Mouse (Mus musculus) heart, adult 9 months (tissue): ENCODE results near the gene Flywch1.

ENCODE experiments used
- DNase-seq, 2 experiments: peaks; one replicate each; pipeline ENCODE4 v3.0.0; 2022; ENCODE audit warnings: low spot score in 2 of 2

The Flywch1 gene

DNA sequence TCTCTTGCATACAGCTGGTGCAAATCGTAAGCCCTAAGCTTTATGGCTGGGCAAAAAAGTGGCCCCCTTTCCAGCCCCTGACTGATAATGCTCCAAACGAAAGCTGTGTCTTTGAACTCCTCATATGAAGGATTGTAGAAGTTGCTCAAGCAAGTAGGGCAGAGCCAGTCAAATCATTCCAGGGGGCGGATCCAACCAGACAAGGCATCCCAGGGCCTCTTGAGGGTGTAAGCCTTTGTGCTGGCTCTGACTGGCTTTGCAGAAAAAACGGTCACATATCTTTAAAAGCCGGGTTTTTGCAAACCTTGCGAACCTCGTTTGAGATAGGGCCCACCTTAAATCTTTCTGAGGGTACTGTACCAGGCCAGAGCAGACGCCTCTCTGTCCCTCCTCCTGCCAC lies 27.3 kb downstream of the Flywch1 start:
- no peak for DNase-seq

- DNase-seq: no peak
Measured at GRCm38 (mm10) chr17:23742941-23743340, 28.5 kb downstream of the Flywch1 start.

- no peak for DNase-seq
Measured at GRCm38 (mm10) chr17:23742210-23742793, 29.1 kb downstream of the Flywch1 start.

- no peak for DNase-seq
Measured at GRCm38 (mm10) chr17:23741359-23742209, 29.8 kb downstream of the Flywch1 start.

DNA sequence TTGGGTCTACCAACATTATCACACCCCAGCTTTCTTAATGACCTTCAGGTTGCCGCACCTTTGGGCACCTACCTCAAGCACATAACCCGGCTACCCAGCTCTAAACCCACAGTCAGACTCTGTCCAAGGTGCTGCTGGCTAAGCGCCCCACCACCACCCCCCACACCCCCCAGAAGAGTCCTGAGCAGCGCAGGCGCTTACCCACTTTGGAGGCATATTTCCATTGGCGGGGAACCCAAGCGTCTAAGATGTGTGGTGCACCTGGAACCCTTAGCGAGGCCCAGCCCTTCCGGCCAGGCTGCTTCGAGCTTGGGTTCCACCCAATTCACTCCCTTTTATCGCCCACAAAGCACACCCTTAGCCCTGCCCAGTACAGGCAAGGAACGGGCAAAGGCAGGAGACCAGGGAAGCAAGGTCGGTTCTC lies 30.8 kb downstream of the Flywch1 start, which contains the start of gene Paqr4:
Paqr4 (minus strand) TSS at position 270 of the 424 bp plus-strand sequence.
- no peak for DNase-seq

GRCm38 (mm10) chr17:23740136-23740584 lies 31.2 kb downstream of the Flywch1 start:
- DNase-seq: peak; percentile 93 to 94

DNA sequence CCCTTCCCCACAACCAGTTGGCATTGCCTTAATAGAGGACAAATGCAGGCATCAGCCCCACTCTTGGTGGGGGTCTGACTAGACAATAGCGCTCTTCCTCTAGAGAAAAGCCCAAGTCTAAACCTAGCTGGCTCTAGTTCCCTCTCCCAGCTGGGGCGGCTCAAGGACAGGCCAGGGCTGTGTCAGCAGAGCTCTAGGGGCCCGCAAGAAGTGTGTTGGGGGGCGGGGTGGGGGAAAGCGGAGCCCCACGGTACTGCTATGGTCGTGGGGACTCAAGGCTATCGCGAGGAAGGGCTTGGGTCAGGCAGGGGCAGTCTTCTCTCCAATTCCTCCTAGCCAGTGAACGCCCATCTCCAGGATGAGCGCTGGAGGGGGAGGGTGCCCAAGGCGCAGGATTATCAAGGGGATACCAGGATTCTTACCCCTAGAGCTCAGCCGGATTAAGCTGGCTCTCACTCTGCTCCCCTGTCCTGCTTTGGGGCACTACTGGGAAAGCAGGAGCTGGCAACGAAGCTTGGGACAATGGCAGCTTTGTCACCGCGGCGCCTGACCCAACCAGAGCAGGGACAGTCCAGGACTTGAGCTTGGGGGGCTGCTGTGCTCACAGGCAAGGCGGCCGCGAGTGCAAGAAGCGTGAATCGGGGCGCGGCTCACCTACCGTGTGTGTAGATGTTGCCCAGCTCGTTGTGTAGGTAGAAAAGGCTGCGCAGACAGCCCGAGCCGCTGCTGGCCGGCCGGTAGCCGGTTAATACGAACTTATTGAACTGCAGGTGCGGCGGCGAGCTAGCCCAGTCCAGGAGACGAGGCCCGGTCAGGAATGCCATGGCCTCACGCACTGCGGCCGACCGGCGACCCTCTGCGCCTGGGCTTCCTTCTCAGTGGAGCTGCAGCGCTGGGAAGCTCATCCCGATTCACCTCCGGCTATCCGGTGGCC lies 31.9 kb downstream of the Flywch1 start:
- DNase-seq: peak in 1 of 2 experiments; percentile 33

DNA sequence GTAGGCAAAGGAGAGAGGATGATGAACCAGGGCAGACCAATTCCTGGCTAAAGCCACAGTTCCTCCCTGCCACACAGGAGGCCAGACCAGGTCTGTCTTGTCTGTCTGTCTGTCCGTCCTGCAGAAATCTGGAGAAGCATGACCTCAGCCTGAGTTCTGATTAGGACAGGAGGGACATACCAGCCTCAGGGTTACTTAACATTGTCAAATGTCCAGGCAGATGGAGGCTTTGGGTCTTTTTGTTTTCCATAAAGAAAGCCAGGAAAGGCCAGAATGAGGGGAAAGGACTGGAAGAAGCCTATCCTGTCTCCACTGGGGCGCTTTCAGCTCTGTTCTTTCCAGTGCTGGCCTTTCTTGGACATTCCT lies 32.6 kb downstream of the Flywch1 start:
- DNase-seq: no peak

DNA sequence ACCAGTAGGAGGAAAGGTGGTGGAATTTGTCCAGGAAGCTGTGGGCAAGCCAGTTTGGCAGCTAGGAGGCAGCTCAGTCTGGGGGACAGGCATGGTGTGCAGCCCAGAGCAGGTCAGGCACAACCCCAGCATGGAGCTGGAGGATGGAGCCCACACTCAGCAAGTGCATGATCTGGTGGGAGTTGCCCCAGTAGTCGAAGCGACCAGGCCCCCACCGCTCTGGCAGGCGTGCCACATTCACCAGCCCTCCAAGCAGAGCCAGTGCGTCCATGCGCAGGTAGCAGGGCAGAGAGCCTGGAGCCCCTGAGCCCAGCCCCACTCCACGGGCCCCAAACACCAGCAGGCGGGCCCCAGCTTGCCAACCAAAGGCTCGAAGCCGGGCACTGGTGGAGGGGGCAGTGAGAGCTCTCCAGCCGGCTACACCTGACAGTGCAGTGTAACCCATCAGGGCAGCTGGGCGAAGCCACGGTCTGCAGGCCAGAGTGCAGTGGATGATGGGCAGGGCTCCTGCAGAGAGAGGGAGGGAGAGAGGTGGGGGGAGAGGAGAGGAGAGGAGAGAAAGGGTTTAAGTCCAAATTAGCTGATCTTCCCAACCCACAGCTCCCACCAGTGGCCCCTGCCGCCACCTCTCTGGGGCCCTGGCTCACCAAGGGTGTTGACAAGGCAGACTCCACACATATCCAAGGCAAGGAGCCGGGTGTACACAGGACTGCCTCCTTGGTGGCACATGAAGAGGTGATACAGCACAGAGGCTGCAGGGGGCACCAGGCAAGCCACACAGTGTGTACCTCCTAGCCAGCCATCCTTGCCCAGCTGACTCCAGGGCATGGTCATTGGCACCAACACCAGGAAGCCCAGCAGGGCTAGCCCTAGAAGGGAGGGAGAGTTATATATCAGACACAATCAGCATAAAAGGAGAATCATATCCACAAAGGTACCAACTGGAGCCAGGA lies 33.6 kb downstream of the Flywch1 start:
- DNase-seq: no peak

GRCm38 (mm10) chr17:23734341-23734740 lies 37.1 kb downstream of the Flywch1 start:
- no peak for DNase-seq

DNA sequence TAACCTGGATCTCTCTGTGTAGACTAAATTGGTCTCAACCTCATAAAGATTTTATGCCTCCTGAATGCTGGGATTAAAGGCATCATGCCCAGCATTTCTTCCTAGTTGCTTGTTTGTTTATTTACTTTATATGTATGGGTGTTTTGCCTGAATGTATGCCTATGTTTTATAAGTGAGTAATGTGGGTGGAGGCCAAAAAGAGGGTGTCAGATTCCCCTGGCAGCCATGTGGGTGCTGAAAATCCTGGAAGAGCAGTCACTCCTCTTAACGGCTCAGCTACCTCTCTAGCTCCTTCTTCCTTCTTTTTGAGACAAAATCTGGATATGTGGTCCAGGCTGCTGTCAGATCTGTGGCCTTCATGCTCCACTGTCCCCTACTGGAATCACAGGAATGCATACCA lies 41.0 kb downstream of the Flywch1 start:
- no peak for DNase-seq

DNA sequence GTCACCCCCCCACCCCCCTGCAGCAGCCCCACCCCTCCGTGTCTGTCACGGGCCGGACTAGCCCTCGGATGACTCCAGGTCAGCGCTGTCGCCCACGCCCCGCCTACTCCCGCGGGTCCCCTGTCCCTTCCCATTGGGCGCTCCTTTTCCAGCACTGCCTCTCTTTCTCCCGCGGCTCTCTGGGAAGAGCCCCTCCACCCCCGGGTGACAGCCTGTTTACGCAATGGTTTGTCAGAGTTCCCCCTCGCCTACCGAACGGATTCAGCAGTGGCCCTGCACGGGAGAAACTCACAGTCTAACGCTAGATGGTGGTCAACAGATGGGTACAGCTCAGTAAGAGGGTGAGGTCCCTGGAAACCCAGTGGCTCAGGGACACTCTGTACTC lies 44.7 kb downstream of the Flywch1 start:
- DNase-seq: peak; percentile 88

- peak; percentile 95 to 96 for DNase-seq
Measured at GRCm38 (mm10) chr17:23725999-23726757, 45.2 kb downstream of the Flywch1 start, which contains the start of gene Pkmyt1. TSS of gene Pkmyt1 (plus strand) at chr17:23726336.

DNA sequence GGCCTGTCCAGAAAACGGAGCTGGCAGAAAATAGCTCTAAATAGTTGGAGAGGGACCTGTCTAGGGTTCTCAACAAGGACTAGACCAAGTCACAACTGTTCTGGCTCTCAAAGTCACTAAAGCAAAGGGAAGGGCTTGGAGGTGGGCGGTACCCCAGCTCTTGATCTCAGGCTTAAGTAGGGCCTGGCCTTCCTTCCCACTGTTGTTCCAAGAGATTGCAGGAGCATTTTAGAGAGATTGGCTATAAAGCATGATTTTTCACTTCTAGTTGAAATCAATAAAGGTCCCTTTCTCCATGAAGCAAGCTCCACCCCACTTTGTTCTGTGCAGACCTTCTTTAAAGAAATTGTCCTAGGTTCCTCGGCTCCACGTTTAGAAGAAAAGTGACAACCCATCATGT lies 45.9 kb downstream of the Flywch1 start:
- no peak for DNase-seq

DNA sequence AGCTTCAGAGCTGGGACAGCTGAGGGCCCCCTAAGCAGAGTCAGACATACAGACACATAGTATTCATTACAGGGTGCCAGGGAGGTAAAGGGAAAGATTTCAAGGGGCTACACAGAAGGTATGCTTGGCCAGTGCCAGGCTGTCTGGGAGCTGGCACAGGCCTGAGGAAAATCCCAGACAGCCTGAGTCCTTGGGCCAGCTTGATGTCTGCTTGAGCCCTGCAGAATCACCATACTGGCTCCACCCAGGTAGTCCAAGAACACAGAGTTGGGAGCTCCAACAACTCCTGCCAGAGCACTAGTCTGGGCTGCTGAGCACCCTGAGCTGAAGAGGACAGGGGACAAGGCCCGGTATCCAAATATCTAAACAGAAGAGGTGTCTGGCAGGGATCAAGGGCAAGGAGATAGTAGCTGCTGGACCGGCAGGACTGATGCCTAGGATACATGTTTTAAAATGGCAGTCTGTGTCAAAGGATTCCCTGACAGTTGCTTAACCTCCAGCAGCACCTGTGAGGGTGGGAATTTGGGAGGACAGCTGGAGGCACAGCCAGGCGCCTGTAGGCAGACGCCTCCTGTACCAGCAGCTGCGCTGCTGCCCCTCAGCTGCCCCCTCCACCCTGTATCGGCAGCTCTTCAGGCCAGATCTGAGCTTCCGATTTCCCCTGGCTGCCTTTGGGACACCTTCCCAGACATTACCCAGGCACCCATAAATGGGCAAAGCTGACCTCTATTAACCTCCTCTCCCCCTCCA lies 48.9 kb downstream of the Flywch1 start, which contains the start of gene 1520401A03Rik:
1520401A03Rik (minus strand) TSS at position 408 of the 750 bp plus-strand sequence.
- DNase-seq: no peak

DNA sequence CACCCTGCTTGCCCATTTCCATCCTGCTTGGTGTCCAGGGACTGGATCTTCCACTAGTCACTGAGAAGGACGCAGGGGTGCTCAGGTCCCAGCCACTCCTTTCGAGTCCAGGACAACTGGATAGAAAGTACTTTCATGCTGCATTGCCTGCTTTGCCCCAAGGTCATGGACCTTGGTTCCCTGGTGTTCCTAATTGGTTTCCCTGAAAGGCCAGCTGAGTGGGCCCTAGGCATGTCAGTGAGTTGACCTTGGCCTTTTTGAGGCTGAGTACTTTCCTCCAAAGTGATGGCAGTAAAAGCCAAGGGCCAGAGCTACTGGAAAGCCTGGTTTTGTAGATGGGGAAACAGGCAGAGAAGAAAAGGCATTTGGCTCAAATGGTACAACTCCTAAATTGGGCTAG lies 49.5 kb downstream of the Flywch1 start:
- no peak for DNase-seq

GRCm38 (mm10) chr17:23719455-23719854 lies 51.9 kb downstream of the Flywch1 start:
- no peak for DNase-seq

- no peak for DNase-seq
Measured at GRCm38 (mm10) chr17:23717003-23717402, 54.4 kb downstream of the Flywch1 start.

- peak; percentile 36 to 41 for DNase-seq
Measured at GRCm38 (mm10) chr17:23706212-23706611, 65.2 kb downstream of the Flywch1 start.
